Mouse (Mus musculus) ES-E14 (cell line): Measurements from ENCODE around the gene Slc11a1. TPM values are rescaled to one million over a fixed set of nuclear protein-coding genes. Genes with fewer than 3 reads are reported as not detected.

ENCODE experiments used
- DNase-seq: peaks from one replicate; pipeline ENCODE4 v3.0.0-alpha.2; 2013; ENCODE audit warnings: low read depth, low spot score
- H3K27ac ChIP-seq: 2 replicates; pipeline ENCODE4 v1.5.1; 2012; ENCODE audit warnings: low read depth, mild to moderate bottlenecking, low read length, moderate library complexity, mixed read lengths; ENCODE audit not compliant: poor library complexity, insufficient read depth, severe bottlenecking
- H3K36me3 ChIP-seq: 2 replicates; pipeline ENCODE4 v1.6.1; 2012; ENCODE audit warnings: mild to moderate bottlenecking, low read length, moderate library complexity, mixed read lengths; ENCODE audit not compliant: control insufficient read depth, poor library complexity, insufficient read depth, severe bottlenecking
- H3K4me1 ChIP-seq, 2 experiments: fragments of 150-350 bp in 1 of 2; sonication (generic) in 1 of 2; 2 replicates each; pipeline ENCODE4 v1.6.1; 2012; ENCODE audit warnings: low read length in 2 of 2, mild to moderate bottlenecking in 1 of 2, mixed read lengths in 1 of 2; ENCODE audit not compliant: control insufficient read depth in 2 of 2, insufficient read depth in 2 of 2, poor library complexity in 1 of 2
- H3K4me3 ChIP-seq, 2 experiments: fragments of 150-350 bp in 1 of 2; sonication (generic) in 1 of 2; 2 replicates each; pipeline ENCODE4 v1.5.1; 2012; ENCODE audit warnings: low read length in 2 of 2, low read depth in 1 of 2, mild to moderate bottlenecking in 1 of 2, mixed read lengths in 1 of 2; ENCODE audit not compliant: insufficient read depth in 1 of 2, poor library complexity in 1 of 2, severe bottlenecking in 1 of 2
- H3K9ac ChIP-seq: 2 replicates; pipeline ENCODE4 v1.6.1; 2012; ENCODE audit warnings: low read depth, mild to moderate bottlenecking, low read length, mixed read lengths; ENCODE audit not compliant: poor library complexity, insufficient read depth, severe bottlenecking
- H3K9me3 ChIP-seq: fragments of 150-350 bp; sonication (generic); 2 replicates; pipeline ENCODE4 v1.6.1; 2012; ENCODE audit warnings: low read depth, mild to moderate bottlenecking, low read length; ENCODE audit not compliant: control insufficient read depth, insufficient read depth
- CHD2 ChIP-seq: IDR thresholded peaks from 2 replicates; pipeline ENCODE4 v1.6.1; 2014; ENCODE audit warnings: mild to moderate bottlenecking, low read depth, low read length, inconsistent platforms
- HCFC1 ChIP-seq: IDR thresholded peaks from 2 replicates; pipeline ENCODE4 v1.6.1; 2012; ENCODE audit warnings: low read length, inconsistent platforms, borderline replicate concordance; ENCODE audit not compliant: insufficient read depth
- MAFK ChIP-seq: IDR thresholded peaks from 2 replicates; pipeline ENCODE4 v1.6.1; 2014; ENCODE audit warnings: mild to moderate bottlenecking, low read depth, low read length, inconsistent platforms; ENCODE audit not compliant: insufficient read depth
- ZC3H11A ChIP-seq: IDR thresholded peaks from 2 replicates; pipeline ENCODE4 v1.6.1; 2012; ENCODE audit warnings: low read depth, mild to moderate bottlenecking, inconsistent platforms, low read length, borderline replicate concordance
- ZNF384 ChIP-seq: IDR thresholded peaks from 2 replicates; pipeline ENCODE4 v1.6.1; 2012; ENCODE audit warnings: low read depth, low read length, inconsistent platforms
- in situ Hi-C, 2 experiments: fragments of 600-800 bp; cut with MboI; formaldehyde crosslinking; loops; one replicate each; pipeline ENCODE4 v1.15.1; 2025; ENCODE audit warnings: low sequenced_read_pairs in 2 of 2, inconsistent platforms in 1 of 2; ENCODE audit not compliant: unreplicated experiment in 2 of 2
- total RNA-seq: library from RNA; depleted of rRNA; stranded (reverse); fragments of 300-350 nt; gene quantifications from 2 replicates; pipeline ENCODE4 v1.2.3, GENCODE M21; 2012

Gene Slc11a1
- total RNA-seq, 1 experiment: 19.9 TPM

DNA sequence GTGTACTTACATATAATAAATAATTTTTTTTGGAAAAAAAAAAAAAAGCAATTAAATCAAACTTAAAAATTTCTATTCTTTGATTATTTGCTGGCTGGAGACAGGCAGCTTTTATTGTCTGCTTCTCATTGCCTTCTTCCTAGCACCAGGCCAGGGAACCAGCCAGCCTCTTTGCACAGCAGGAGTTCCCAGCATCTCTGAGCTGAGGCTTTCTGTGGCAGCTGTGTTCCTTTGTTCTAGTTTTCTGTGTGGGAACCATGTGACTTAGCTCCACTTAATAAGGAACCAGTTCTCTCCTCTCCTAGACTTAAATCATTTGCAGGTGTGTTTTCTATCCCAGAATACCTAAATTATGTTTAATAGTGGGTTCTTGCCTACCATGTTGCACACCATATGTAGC, 17.5 kb upstream of the Slc11a1 start:
- DNase-seq: no peak
- Histone ChIP-seq H3K36me3 (no peaks in the 10 kb centered on the region), H3K4me1 (peaks cover 0 to 6% of the 10 kb centered on the region in 2 experiments; a peak in 1 of 4 replicates), H3K27ac (no peak overlapping the region), H3K9ac (no peak overlapping the region), H3K9me3 (no peaks in the 10 kb centered on the region), H3K4me3 (no peak overlapping the region)
- TF ChIP-seq MAFK: no peak
- TF ChIP-seq CHD2: no peak
- no peak for TF ChIP-seq ZC3H11A
- no peak for TF ChIP-seq ZNF384
- TF ChIP-seq HCFC1: no peak
- in situ Hi-C loops: no loop called here

DNA sequence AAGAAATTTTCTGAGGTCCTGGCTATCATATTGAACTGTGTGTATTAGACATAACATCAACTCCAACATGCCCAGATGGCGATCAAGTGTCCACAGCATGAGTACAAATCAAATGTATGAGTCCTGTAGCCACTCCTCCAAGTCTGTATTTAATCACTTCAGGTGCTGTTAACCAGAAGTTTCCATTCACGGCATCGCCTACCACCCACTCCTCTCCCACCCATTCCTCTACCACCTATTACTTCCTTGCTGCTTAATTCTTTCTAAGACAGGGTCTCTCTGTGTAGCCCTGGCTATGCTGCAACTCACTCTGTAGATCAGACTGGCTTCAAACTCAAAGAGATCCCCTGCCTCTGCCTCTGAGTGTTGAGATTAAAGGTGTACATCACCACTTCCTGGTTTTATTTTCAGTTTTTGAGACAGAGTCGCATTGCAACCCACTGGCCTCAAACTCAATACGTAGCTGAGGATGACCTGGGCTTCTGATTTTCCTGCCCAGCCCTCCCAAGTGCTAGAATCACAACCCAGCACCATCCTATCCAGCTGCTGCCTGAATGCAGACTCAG, 15.0 kb upstream of the Slc11a1 start:
- Histone ChIP-seq H3K36me3 (no peaks in the 10 kb centered on the region), H3K9me3 (no peaks in the 10 kb centered on the region), H3K27ac (no peak overlapping the region), H3K4me1 (peaks cover 0 to 5% of the 10 kb centered on the region in 2 experiments; a peak in 1 of 4 replicates), H3K9ac (no peak overlapping the region), H3K4me3 (no peak overlapping the region)
- TF ChIP-seq ZC3H11A (no peak), HCFC1 (no peak), CHD2 (no peak), ZNF384 (no peak), MAFK (no peak)
- no peak for DNase-seq
- in situ Hi-C loops: loop anchor here in 1 of 2 experiments (10.0 kb wide), 1 partner anchor 155 kb away; no protein-coding TSS in a partner anchor

- no peak within 1 kb of the TSS for H3K9ac ChIP-seq
- TF ChIP-seq ZC3H11A (peak; percentile 85; the same call in 1 of the 2 replicates), MAFK (no peak)
- H3K36me3 ChIP-seq: no peaks in the 10 kb centered on the region
- no peak within 1 kb of the TSS for H3K4me3 ChIP-seq
- H3K9me3 ChIP-seq: no peaks in the 10 kb centered on the region
- peaks cover 0 to 5% of the 10 kb centered on the region in 2 experiments; a peak in 1 of 4 replicates for H3K4me1 ChIP-seq
- in situ Hi-C loops: loop anchor here in 1 of 2 experiments (10.0 kb wide), 1 partner anchor 157 kb away; no protein-coding TSS in a partner anchor
- no peak within 1 kb of the TSS for H3K27ac ChIP-seq
- DNase-seq: peak; percentile 87
These were observed 13.2 kb upstream of the Slc11a1 start, which contains the start of gene Catip for GRCm38 (mm10) chr1:74361812-74362211. Gene Catip, plus strand, starts transcription at chr1:74362108.

- H3K9me3 ChIP-seq: no peaks in the 10 kb centered on the region
- no peak overlapping the region for H3K9ac ChIP-seq
- no peak overlapping the region for H3K4me3 ChIP-seq
- no peak for DNase-seq
- H3K4me1 ChIP-seq: peaks cover under 1 to 5% of the 10 kb centered on the region in 2 experiments; a peak in 1 of 4 replicates
- H3K27ac ChIP-seq: no peak overlapping the region
- TF ChIP-seq HCFC1 (no peak), ZNF384 (no peak), ZC3H11A (no peak), CHD2 (no peak), MAFK (no peak)
- in situ Hi-C loops: loop anchor here in 1 of 2 experiments (10.0 kb wide), 1 partner anchor 158 kb away; no protein-coding TSS in a partner anchor
- H3K36me3 ChIP-seq: no peaks in the 10 kb centered on the region
These were observed 12.4 kb upstream of the Slc11a1 start for GRCm38 (mm10) chr1:74362325-74363229.
